Comparison of ENCODE assay signal across 8 mouse cellular contexts in the genomic region with DNA sequence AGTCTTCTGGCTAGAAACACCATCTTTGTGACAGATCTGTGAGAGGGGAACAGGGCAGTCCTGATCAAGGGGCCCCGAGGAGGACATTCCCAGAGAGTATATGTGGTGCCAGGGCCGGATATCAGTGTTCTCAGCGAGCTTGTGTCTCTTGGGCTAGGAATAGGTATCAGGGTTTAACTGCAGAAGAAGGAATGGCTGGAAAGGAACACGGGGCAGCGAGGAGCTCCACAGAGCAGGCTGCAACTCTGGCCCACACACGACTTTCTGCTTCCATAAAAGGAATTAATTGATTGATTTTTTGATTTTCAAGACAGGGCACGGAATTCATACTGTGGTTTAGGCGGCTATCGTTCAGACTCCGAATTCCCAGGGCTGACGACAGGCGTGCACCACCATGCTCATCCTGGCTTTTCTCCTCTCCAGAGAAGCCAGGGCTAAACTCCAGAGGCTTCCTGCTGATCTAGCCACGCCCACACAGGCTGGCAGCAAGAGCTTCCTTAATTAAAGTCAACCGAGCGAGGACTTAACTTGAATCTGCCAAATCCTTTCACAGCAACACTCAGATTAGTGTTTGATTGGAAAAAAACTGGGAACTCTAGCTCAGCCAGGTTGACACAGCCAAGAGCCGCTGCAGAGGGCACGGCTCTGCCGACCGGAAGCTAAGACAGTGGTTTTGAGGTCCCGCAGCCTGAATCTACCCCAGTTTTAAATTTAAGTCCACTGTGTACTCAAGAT.
DNase-seq lines count a peak whose midpoint lies in the region; ATAC-seq and TF ChIP-seq lines count a peak whose summit lies in the region.

No protein-coding gene starts in this region.

- no peak for TF ChIP-seq CTCF in lung, embryonic 14.5 days (IDR thresholded peaks at IDR 0.05; ENCODE audit: low read depth)

- no peaks in the 10 kb centered on the region for H3K36me3 ChIP-seq in forebrain, embryonic 11.5 days (ENCODE audit: control insufficient read depth, insufficient read depth, low read length)
- H3K36me3 ChIP-seq in lung, embryonic 14.5 days (ENCODE audit: insufficient read depth): no peaks in the 10 kb centered on the region

- H3K27me3 ChIP-seq in forebrain, embryonic 11.5 days (ENCODE audit: control insufficient read depth, insufficient read depth, low read length): no peaks in the 10 kb centered on the region
- no peaks in the 10 kb centered on the region for H3K27me3 ChIP-seq in lung, embryonic 14.5 days (ENCODE audit: insufficient read depth, low read length)

- peak overlapping the region; percentile 48 for H3K4me2 ChIP-seq in forebrain, embryonic 11.5 days (ENCODE audit: low read depth, low read length, severe bottlenecking)
- peak overlapping the region; percentile 70 for H3K4me2 ChIP-seq in lung, embryonic 14.5 days

- H3K9ac ChIP-seq in forebrain, embryonic 11.5 days (ENCODE audit: low read length): 0 out of 2 replicates have a peak overlapping the region, but pooled peaks have one; percentile 9
- H3K9ac ChIP-seq in lung, embryonic 14.5 days: peak overlapping the region; percentile 3; the same call in 1 of the 2 replicates

- H3K4me3 ChIP-seq in forebrain, embryonic 11.5 days (ENCODE audit: low read depth, low read length): peak overlapping the region; percentile 16
- peak overlapping the region; percentile 27 for H3K4me3 ChIP-seq in lung, embryonic 14.5 days (ENCODE audit: low read depth, low read length)

- 6% methylated on average over 20 of the region's 20 CpGs for WGBS in forebrain, embryonic 11.5 days
- 6% methylated on average over 20 of the region's 20 CpGs for WGBS in lung, embryonic 14.5 days

- H3K9me3 ChIP-seq in forebrain, embryonic 11.5 days (ENCODE audit: control insufficient read depth, low read length): no peaks in the 10 kb centered on the region
- H3K9me3 ChIP-seq in lung, embryonic 14.5 days (ENCODE audit: low read depth, low read length): no peaks in the 10 kb centered on the region

- no peak overlapping the region for H3K27ac ChIP-seq in forebrain, embryonic 11.5 days (ENCODE audit: low read depth, low read length)
- H3K27ac ChIP-seq in lung, embryonic 14.5 days (ENCODE audit: low read depth): no peak overlapping the region

- ATAC-seq in forebrain, embryonic 11.5 days (replicated peaks; ENCODE audit: low FRiP score): peak; percentile 88
- peak; percentile 78 to 80 for ATAC-seq in hematopoietic stem cell, adult 5-6 weeks (replicated peaks in 1 of 2; ENCODE audit: insufficient read depth in 1 of 2, low FRiP score in 2 of 2, low TSS enrichment in 1 of 2, low read depth in 1 of 2, poor library complexity in 2 of 2, severe bottlenecking in 2 of 2)
- peak; percentile 80 for ATAC-seq in lung, embryonic 14.5 days (ENCODE audit: insufficient read depth)

- 0 out of 2 replicates have a peak, but pooled peaks cover 5% of the 10 kb centered on the region for H3K4me1 ChIP-seq in forebrain, embryonic 11.5 days (replicated peaks; ENCODE audit: control insufficient read depth, insufficient read depth, low read length)
- no peaks in the 10 kb centered on the region for H3K4me1 ChIP-seq in lung, embryonic 14.5 days (ENCODE audit: insufficient read depth)

- peak; percentile 80 for DNase-seq in Muller cell, postnatal 12 days (ENCODE audit: inconsistent ontology term)
- peak; percentile 39 for DNase-seq in brain, embryonic 18.5 days (ENCODE audit: low read depth, low spot score)
- DNase-seq in forebrain, embryonic 11.5 days (ENCODE audit: low spot score): peak; percentile 73
- peak; percentile 19 to 22 for DNase-seq in layer of hippocampus, adult 8-10 months (ENCODE audit: low spot score in 2 of 2)
- peak; percentile 72 for DNase-seq in lung, embryonic 14.5 days
- peak; percentile 9 for DNase-seq in ovary, postnatal 14 days (ENCODE audit: low spot score)
- no peak for DNase-seq in adipocyte (ENCODE audit: low spot score)
